Mouse (Mus musculus): ENCODE data around the gene Umad1.

Umad1 gene

DNA sequence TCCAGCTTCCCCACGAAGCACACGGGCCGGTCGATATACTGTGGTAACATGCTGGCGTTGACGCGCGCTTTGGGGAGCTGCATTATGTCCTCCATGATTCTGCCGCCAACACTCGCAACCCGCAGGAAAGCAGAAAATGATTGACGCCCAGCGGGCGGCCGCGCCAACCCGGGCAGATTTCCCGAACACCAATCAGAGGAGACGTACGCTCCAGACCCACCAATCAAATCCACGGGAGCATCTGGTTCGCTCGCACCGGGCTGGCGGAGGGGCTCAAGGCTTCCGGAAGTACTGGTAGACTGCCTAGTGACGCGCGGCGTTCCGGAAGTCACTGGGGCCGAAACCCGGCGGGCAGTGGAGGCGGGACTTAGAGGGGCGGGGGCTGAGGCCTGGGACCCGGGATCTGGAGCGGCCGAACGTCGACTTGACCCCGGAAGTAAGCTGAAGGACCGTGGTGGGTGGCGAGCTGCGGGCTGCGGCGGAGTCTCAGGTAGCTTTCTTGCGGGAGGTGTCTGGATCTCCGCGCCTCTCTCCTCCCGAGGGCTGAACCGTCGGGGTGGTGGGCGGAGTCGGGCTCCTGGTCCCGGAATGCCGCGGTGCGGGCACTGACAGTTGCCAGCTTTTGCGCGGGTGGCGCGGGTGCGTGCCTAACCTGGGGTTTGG lies at the start of gene Umad1, which contains the start of the genes Rpa3 and Gm45062:
Gene Umad1, plus strand, starts transcription at position 285 of the 663 bp plus-strand sequence.
Gene Rpa3, minus strand, starts transcription at position 170 of the 663 bp plus-strand sequence.
Gene Gm45062, plus strand, starts transcription at position 447 of the 663 bp plus-strand sequence.
- DNase-seq (ENCODE audit: low spot score in 2 of 2): peak; percentile 98 to 99

GRCm38 (mm10) chr6:8209866-8210186 lies 49.3 kb upstream of the Umad1 start:
- DNase-seq (ENCODE audit: low spot score in 2 of 2): no peak

DNA sequence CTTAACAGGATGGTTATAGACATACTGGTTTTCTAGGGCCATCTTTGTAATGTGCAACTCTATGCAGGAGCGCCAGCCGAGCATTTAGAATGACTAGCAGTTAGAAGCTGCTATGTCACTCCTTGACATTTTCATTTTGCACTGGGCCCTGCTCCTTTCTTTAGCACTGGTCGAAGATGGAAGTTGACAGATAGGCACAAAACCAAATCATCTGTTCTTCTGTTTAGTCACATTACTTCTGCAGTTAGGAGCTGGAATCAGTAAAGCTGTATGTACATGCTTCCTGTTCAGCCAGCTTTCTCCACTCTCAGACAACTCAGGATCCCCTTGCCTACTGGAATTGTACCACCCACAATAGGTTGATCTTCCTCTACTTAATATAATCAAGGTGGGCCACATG lies 48.4 kb upstream of the Umad1 start:
- no peak for DNase-seq (ENCODE audit: low spot score in 2 of 2)

- DNase-seq (ENCODE audit: low spot score in 2 of 2): no peak
Observed at GRCm38 (mm10) chr6:8227035-8227434, 32.1 kb upstream of the Umad1 start.

DNA sequence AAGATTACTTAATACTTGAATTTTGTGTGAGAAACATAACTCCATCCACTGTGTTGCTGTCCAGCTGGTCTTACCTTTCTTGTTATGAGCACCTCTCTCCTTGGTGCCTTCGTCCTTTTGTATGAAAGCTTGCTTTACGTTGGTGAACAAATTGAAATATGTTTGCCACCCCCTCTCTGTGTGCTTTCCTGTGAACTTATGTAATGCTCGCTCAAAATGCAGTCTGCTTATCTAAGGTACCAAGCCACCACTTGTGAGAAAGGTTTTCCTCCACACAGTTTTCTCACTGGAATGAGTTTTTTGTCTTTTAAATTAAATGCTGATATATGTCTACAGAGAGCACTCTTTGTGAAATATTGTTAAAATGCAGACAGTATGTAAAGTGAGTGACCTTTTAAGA lies 30.5 kb upstream of the Umad1 start:
- DNase-seq (ENCODE audit: low spot score in 2 of 2): no peak

DNA sequence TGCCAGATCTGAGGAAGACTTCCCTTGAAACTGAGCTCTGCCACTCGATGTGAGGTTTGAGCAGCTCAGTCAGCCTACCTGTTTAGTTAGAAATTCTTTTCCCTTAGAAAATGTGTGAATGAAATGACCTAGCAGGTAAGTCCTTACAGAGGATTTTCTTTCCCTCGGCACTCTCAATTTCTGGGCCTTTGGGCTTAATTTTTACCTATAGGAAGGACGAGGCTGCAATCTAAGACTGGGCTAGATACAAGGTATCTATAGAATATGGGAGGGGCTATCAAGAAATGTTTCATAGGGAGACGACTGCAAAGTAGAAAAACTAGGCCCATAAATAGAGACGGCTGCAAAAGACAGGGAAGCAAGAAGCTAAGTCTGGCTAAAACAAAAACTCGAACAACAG lies 772 bp upstream of the Umad1 start:
- DNase-seq (ENCODE audit: low spot score in 2 of 2): no peak

DNA sequence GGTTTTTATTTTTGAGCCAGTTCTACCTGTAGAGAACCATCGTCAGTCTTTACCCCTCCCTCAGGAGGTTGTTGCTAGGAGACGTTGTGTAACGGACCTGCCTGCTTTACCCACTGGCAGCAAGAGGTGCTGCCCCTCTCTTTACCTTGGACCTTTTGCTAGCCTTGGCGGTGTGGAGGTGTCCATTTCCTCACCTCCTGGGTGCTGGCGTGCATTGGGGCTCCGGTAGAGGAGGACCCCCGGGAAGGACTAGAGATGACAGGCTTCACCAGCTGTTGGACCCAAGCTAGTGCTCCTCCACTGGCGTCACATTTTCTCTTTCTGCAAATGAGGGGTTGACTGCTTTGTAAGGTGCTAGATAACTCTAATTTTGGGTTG lies 568 bp downstream of the Umad1 start:
- DNase-seq (ENCODE audit: low spot score in 2 of 2): no peak

DNA sequence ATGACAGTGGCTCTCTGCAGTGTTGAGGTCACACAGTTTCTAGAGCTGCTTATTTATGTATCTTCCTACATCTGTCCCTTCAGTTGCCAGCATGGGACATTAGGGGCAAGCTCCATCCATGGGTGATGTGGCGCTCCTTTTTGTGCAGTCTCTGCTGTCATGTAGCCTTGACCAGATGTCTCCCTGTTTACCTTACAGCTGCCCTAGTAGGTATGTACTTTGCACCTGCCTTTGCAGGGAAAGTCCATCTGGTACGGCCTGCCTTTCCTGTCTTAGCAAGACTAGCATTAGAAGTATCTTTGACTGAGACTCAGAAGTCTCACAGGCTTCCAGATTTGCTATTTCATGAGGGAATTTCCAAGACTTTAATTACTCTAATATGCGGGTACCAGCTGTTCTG lies 12.0 kb downstream of the Umad1 start:
- DNase-seq (ENCODE audit: low spot score in 2 of 2): no peak

DNA sequence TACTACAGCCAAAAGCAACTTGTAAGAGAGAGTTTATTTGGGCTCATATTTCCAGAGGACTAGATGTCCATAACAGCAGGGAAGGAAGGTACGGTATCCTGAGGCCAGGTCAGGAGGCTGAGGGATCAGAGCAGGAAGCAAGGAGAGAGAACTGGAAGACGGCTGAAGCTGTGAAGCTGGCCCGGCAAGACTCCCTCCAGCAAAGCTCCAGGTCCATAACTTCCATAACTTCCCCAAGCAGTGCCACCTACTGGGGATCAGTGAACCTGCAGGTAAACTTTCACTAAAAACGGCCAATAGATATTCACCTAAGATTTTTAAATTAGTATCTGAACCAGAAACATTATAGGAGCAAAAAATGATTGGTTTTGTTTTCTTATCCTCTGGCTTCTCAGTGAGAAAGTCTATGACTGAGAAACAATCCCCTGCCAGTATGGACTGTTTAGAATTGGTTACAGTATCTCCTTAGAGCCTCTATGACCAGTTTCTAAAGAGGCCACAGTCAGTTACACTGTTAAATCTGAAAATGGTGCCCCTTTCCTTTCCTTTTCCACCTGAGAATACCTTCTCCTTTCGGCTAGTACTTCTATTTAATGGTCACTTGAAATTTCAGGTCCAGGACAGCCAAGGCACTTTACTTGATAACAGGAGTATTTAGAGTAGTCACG lies 15.4 kb downstream of the Umad1 start:
- no peak for DNase-seq (ENCODE audit: low spot score in 2 of 2)

DNA sequence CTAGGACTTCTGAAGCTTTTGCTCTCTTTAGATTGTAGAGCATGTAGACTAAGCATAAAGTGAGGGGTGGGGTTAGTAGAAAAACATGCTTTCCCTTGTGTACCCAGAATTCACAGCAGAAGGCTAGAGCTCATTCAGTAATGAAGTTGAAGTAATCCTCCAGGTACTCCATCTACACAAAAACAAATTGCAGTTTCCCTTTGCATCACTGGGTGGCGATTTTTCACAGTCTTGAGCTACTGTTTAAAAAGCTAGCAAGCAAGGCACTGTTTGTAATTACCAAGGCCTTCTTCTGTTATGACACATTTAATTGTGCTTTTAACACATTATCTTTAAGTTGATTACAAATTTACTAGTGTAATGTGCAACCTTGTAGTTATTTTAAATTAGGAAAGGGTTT lies 16.0 kb downstream of the Umad1 start:
- DNase-seq (ENCODE audit: low spot score in 2 of 2): peak; percentile 52 to 77

DNA sequence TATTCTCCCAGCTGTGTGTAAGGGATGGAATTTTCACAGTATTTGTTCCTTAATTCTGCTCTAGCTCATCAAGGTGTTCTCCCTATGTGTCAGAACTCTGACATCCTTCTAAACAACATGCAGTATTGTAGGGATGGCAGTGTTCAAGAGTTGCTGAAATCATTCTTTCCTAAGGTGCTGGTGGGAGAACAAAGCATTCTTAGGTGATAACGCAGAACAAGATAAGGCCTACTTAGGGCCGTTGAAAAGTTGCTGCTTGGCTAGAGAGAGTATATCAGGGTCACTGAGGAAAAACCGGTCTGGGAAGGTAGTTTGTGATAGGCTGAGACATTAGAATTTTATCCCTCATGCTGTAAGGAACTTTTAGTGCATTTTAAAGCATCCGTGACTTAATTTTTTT lies 17.3 kb downstream of the Umad1 start:
- no peak for DNase-seq (ENCODE audit: low spot score in 2 of 2)

- DNase-seq (ENCODE audit: low spot score in 2 of 2): no peak
Observed at GRCm38 (mm10) chr6:8278426-8279002, 19.4 kb downstream of the Umad1 start.

DNA sequence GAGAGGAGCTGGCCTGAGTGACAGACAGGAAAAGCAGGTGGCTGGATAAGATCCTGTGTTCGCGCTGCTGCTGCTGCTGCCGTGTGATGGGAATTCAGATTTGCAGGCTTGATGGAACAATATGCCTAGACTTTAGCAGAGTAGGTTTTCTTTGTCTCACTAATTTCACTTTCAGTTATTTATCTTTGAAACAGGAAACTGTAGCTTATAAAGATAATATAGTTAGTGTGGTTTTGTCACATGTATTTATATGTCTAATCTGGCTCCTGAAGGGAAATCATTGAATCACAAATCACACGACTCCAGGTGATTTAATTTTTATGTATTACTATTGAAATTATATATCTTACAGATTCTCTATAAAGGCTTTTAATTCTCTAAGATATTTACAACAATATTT lies 24.2 kb downstream of the Umad1 start:
- DNase-seq (ENCODE audit: low spot score in 2 of 2): no peak

DNA sequence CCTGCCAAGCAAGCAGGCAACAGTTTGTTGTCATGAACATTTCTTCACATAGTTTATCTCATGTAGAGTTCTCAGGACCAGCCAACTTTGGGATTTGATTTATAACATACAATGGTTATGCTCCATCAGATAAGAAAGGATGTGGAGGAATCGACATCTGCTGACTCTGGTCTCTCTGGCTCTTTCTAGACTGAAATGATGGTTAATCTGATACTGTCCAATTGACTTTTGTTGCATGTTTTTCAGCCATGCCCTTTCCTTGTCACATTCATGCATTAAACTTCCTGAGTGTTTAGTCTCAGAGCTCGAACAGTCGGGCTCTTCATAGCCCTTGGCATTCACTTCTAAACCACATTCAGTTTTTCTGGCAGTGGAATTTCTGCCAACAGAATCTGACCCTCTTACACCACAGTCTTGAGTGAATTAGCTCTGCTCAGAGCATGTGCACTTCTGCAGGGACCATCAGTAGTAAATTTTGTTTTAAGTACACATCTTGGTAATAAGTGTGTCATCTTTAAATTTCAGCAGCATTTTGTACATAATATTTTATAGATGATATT lies 26.4 kb downstream of the Umad1 start:
- DNase-seq (ENCODE audit: low spot score in 2 of 2): no peak

DNA sequence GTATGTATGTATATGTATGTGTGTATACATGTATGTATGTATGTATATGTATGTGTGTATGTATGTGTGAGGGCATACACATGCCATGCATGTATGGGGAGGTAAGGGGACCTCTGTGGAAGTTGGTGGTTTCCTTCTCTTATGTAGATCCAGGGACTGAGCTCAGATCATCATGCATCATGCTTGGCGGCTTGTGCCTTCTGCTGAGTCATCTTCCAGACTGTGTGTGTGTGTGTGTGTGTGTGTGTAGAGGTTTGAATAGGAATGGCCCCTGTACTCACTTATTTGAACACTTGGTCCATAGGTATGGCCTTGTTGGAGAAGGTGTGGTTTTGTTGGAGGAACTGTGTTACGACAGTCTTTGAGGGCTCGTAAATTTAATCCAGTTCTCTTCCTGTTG lies 27.1 kb downstream of the Umad1 start:
- DNase-seq (ENCODE audit: low spot score in 2 of 2): no peak

DNA sequence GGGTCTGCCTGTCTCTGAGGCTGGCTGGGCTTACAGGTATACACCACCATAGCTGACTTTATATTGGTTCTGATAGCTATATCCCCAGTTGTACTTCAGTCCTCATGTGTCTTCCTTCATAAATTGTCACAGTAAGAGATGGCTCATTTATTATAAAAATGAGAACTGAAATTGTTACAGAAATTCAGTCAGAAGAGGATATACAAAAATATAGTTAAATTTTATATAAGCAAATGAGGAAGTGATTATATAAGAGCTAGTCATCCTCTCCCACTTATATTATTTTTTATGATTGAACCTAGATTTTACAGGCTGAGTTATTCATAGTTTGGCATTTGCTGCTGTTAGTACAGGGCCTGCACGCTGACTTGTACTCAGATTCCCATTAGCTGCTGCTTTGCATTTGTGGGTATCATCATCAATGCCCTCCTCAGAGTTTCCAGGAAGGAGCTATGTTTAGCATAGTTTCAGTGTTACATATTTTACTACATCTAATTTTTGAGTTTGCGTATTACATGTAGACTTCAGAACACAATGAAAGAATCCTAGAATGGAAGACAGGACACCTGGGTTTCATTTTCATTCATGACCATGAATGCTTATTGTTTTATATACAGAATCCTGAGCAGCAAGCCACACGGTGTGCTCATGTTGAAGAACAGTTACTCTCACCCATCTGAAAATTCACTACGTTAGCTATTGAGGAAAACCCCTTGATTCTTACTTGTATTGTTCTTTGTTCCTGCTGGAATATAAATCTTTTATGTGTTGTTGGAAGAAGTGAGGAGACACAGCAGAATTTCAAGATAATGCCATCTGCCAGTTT lies 29.9 kb downstream of the Umad1 start:
- no peak for DNase-seq (ENCODE audit: low spot score in 2 of 2)

GRCm38 (mm10) chr6:8294048-8294784 lies 35.1 kb downstream of the Umad1 start:
- DNase-seq (ENCODE audit: low spot score in 2 of 2): no peak

- no peak for DNase-seq (ENCODE audit: low spot score in 2 of 2)
Observed at GRCm38 (mm10) chr6:8299066-8299863, 40.2 kb downstream of the Umad1 start.

DNA sequence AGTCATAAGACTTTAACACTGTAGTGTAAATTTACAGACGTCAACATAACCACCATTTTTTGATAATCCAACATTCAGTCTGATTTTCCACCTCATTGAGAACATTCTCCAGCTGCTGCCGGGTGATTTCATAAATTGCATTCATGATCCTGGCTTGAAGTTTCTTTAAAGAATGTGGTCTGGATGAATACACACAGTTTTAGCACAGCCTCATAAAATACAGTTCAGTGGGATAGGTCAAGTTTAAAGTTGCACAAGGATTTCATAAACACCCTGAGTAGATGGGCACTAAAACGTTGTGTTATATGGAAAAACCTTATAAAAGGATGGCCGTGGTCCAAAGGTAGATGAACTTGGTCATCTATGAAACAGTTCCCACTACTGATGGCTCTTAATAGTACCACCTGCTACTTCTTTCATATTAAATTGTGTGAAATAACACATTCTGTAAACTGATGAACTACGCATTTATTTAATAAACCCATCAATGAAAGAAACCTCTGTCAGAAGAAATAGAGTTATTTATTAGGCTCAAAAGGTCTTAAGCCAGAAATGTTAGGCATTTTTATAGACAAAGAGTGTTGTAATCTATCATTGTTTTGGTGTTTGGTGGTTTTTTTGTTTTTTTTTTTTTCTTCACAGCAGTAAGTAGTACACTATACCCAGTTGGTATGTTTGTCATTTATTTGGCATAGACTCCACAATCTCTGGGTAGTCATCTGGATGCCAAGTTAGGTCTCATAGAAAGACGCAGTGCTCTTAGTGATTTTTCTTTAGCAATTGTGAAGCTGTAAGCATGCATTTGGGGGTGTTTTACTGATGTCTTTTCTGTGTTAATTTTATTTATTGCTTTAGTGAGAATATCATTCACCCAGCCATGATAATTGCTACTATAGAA lies 49.0 kb downstream of the Umad1 start:
- no peak for DNase-seq (ENCODE audit: low spot score in 2 of 2)

- no peak for DNase-seq (ENCODE audit: low spot score in 2 of 2)
Observed at GRCm38 (mm10) chr6:8312554-8312953, 53.5 kb downstream of the Umad1 start.

All from right cerebral cortex, postnatal 36 days (tissue).